Mouse (Mus musculus) duodenum, adult 2 months (tissue): ENCODE results near the gene Grm8. TPM values are rescaled to one million over a fixed set of nuclear protein-coding genes. Genes with fewer than 3 reads are reported as not detected.

ENCODE experiments used
- polyA plus RNA-seq: library from polyadenylated mRNA; depleted of rRNA; stranded (reverse); fragments of >200 nt; gene quantifications from 2 replicates; pipeline ENCODE4 v1.2.3, GENCODE M21; 2012; ENCODE audit warnings: low replicate concordance; rRNA removed

Gene Grm8
- 0.02 TPM in 1 of 2 replicates, not detected in the other for polyA plus RNA-seq

GRCm38 (mm10) chr6:28135001-28135401, at the start of gene Grm8:
Gene Grm8 (minus strand): TSS chr6:28135178.

